Mouse (Mus musculus): ENCODE measurements around the gene Ptpa.

DNA sequence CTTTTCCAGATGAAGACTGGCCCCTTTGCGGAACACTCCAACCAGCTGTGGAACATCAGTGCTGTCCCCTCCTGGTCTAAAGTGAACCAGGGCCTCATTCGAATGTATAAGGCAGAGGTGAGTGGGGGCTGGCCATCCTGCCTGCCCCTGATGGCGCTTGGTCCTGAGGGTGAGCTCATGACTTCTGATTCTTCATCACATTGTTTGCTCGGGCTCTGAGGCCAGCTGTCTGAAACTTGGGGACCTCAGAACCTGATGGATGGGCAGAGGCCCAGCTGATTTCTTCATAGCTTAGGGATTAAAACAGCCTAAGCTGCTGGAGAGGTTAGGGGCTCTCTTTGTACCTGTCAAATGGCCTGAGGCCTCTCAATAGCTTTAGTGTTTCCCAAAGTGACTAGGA, 27.4 kb downstream of the Ptpa start:
- TF ChIP-seq POLR2A (IDR thresholded peaks at IDR 0.05; ENCODE audit: low read depth, low read length): no peak
- no peak for TF ChIP-seq CTCF (IDR thresholded peaks at IDR 0.05; ENCODE audit: extremely low read depth, insufficient read length, insufficient replicate concordance, low read depth, low read length)
